Mouse (Mus musculus) heart, adult 8-10 months (tissue): Measurements from ENCODE around the gene Gm21188. TPM values are rescaled to one million over a fixed set of nuclear protein-coding genes. Genes with fewer than 3 reads are reported as not detected.
"Not testable (repeated sequence)": the region's sequence is repeated elsewhere in the genome, so short reads cannot be mapped to it uniquely, and the experiment has no call there.

Experiments
- DNase-seq: peaks from one replicate; pipeline ENCODE4 v3.0.0; 2022; ENCODE audit warnings: low spot score
- total RNA-seq, 4 experiments: library from RNA; stranded (reverse); gene quantifications; 2 replicates each; pipeline ENCODE4 v1.2.4; 2022

Gm21188 gene
- under 1 TPM in 3 of 4 experiments, not detected in 1; 0.22 to 0.72 (median 0.28) TPM for total RNA-seq

- DNase-seq = not testable (repeated sequence)
Measured at GRCm38 (mm10) chr13:120052085-120052484, at the start of gene Gm21188. TSS of gene Gm21188 (minus strand) at chr13:120052194.

- DNase-seq = not testable (repeated sequence)
Measured at GRCm38 (mm10) chr13:120099327-120099726, 47.3 kb upstream of the Gm21188 start.

- DNase-seq = not testable (repeated sequence)
Measured at GRCm38 (mm10) chr13:120096938-120097256, 44.9 kb upstream of the Gm21188 start.

- not testable (repeated sequence) for DNase-seq
Measured at GRCm38 (mm10) chr13:120096241-120096937, 44.4 kb upstream of the Gm21188 start.

- DNase-seq = not testable (repeated sequence)
Measured at GRCm38 (mm10) chr13:120092950-120093349, 41.0 kb upstream of the Gm21188 start.

GRCm38 (mm10) chr13:120079644-120080043 lies 27.6 kb upstream of the Gm21188 start:
- DNase-seq = not testable (repeated sequence)

GRCm38 (mm10) chr13:120070878-120071277 lies 18.9 kb upstream of the Gm21188 start:
- not testable (repeated sequence) for DNase-seq

GRCm38 (mm10) chr13:120070012-120070598 lies 18.1 kb upstream of the Gm21188 start:
- DNase-seq = not testable (repeated sequence)

- not testable (repeated sequence) for DNase-seq
Measured at GRCm38 (mm10) chr13:120063439-120064089, 11.6 kb upstream of the Gm21188 start.

- not testable (repeated sequence) for DNase-seq
Measured at GRCm38 (mm10) chr13:120062903-120063302, 10.9 kb upstream of the Gm21188 start.

- not testable (repeated sequence) for DNase-seq
Measured at GRCm38 (mm10) chr13:120048608-120049007, 3.4 kb downstream of the Gm21188 start.

- DNase-seq = not testable (repeated sequence)
Measured at GRCm38 (mm10) chr13:120048186-120048585, 3.8 kb downstream of the Gm21188 start.

GRCm38 (mm10) chr13:120046422-120047209 lies 5.4 kb downstream of the Gm21188 start:
- DNase-seq = not testable (repeated sequence)

- DNase-seq = not testable (repeated sequence)
Measured at GRCm38 (mm10) chr13:120041145-120041544, 10.8 kb downstream of the Gm21188 start.

- DNase-seq = not testable (repeated sequence)
Measured at GRCm38 (mm10) chr13:120037881-120038280, 14.1 kb downstream of the Gm21188 start.

- DNase-seq = not testable (repeated sequence)
Measured at GRCm38 (mm10) chr13:120036577-120037115, 15.3 kb downstream of the Gm21188 start.

- DNase-seq = not testable (repeated sequence)
Measured at GRCm38 (mm10) chr13:120035151-120035550, 16.8 kb downstream of the Gm21188 start.

GRCm38 (mm10) chr13:120034637-120035036 lies 17.4 kb downstream of the Gm21188 start:
- DNase-seq = not testable (repeated sequence)

- not testable (repeated sequence) for DNase-seq
Measured at GRCm38 (mm10) chr13:120033516-120034190, 18.3 kb downstream of the Gm21188 start.

GRCm38 (mm10) chr13:120031676-120032075 lies 20.3 kb downstream of the Gm21188 start:
- DNase-seq = not testable (repeated sequence)

- DNase-seq = not testable (repeated sequence)
Measured at GRCm38 (mm10) chr13:120027368-120027767, 24.6 kb downstream of the Gm21188 start.
